Mouse (Mus musculus) cerebellum, postnatal 10 days (tissue): ENCODE data around the gene Fes.

Experiments used
- DNase-seq, 2 experiments: peaks; one replicate each; pipeline ENCODE4 v3.0.0; 2021; ENCODE audit warnings: mixed read lengths in 2 of 2

Fes gene

DNA sequence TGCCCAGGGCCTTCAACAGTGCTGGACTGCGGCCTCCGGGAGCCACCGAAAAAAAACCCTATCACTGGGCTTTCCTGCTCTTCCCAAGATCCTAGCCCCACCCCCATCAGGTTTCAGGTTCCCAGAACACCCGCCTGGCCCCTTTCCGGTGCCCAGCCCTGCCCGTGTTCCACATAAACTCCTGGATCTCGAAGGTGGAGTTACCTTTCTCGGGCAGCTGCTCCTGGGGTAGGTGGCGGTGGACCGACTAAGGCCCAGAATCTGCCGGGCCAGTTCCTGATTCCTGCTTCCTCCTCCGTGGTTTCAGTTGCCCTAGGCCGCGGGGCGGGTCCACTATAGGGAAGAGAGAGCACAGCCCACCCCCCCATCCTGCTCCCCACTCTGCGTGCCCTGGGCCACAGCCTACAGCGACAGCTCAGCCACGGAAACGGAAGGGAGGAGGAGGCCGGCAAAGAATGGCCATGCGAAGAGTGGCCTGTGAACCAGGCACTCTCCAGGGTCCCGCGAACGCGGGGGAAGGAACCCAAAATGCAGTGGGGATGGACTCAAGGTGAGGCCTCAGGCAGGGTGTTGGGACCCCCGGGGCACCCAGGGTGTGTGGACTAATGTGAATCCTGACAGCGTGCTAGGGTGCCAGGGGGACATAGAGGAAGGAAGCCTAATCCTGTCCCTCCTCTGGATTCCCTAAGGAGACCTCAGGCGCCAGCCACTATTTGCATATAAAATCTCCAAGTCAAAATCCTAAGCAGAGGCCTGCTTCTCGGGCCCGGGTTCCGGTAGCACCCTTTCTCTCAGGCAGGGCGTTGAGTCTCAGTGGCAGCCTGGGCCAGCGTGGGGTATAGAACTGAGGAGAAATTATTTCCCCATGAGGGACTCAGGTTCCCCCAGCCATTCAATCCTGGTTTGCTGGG, at the start of gene Fes:
TSS of gene Fes (minus strand) at position 314 of the 911 bp plus-strand sequence.
- DNase-seq = peak in 1 of 2 experiments; percentile 33

DNA sequence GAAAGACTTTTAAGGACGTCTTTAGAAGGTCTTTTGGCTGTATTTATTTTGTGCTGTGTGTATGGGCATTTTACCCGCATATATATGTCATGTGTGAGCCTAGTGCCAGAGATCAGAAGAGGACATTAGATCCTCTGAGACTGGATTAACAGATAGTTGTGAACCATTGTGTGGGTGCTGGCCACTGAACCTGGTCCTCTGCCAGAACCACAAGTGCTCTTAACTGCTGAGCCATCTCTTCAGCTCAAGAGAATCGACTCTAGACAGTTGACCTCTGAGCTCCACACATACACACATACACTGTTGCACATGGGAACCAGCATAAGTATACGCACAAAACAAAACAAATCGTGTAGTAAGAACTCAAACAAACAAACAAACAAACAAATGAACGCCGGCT, 48.8 kb upstream of the Fes start:
- no peak for DNase-seq

DNA sequence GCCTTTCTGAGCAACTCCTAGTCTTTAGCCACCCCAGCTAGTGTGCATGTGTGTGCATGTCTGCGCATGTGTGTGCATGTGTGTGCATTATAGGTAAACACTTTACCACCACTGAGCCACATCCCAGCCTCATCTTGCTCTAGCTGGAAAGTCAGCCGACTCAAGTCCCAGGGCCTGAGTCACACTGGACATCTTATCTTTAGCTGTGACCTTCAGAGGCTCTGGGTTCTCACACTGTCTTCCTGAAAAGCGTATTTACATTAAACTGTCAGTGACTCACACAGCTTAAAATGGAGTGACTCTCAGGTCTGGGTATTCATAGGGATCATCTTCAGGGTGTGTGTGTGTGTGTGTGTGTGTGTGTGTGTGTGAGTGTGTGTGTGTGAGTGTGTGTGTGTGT, 47.8 kb upstream of the Fes start:
- no peak for DNase-seq

DNA sequence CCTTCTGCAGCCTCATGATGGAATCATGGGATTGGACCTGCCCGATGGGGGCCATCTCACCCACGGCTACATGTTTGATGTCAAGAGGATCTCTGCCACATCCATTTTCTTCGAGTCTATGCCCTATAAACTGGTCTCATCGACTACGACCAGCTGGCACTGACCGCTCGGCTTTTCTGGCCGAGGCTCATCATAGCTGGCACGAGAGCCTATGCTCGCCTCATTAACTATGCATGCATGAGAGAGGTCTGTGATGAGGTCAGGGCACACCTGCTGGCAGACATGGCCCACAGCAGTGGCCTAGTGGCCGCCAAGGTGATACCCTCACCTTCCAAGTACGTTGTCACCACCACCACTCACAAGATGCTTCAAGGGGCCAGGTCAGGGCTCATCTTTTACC, 41.9 kb upstream of the Fes start:
- peak; percentile 79 to 82 for DNase-seq

DNA sequence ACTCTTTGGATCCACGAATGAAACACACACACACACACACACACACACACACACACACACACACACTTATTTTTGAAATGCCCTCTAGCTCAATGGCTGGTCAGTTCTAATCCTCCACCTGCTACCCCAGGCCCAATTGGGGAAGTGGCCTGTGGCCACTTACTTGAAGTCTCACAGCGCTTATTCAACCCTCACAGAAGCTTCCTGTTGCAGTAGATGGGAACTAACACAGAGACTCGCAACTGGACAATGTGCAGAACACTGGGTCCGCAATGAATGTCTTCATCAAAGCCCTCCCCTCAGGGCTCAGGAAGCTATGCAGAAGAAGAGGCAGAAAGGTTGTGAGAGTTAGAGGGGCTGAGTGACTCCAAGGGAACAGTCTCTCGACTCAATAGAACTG, 40.0 kb upstream of the Fes start:
- no peak for DNase-seq

DNA sequence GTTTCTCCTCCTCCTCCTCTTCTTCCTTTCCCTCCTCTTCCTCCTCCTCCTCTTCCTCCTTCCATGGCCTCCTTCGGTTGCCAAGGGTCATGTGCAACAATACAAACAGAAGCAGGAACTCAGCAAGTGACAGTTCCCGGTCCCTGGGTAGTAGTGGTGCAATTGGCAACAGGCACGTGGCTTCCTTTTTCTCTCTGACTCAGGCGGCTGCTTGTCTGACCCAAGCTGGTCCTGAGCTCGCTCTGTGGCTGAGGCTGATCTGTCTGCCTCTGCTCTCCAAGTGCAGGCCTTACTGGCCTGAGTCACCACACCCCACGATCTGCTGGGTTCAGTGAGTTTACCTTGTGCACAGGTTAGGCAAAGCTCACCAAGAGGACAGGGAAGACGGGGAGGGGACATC, 38.6 kb upstream of the Fes start:
- no peak for DNase-seq

DNA sequence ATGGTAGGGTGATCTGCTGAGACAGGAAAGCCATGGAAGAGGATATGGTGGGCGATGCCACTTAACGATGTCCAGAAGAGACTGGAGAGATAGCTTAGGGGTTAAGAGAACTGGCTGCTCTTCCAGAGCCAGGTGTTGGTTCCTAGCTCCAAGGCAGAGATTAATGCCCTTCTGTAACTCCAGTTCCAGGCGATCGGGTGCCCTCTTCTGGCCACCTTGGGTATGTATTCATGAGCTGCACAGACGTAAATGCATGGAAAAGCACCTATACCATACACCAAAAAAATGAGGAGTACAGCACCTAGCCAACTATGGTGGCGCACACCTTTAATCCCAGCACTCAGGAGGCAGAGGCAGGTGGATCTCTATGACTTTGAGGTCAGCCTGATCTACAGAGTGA, 37.0 kb upstream of the Fes start:
- DNase-seq = no peak

DNA sequence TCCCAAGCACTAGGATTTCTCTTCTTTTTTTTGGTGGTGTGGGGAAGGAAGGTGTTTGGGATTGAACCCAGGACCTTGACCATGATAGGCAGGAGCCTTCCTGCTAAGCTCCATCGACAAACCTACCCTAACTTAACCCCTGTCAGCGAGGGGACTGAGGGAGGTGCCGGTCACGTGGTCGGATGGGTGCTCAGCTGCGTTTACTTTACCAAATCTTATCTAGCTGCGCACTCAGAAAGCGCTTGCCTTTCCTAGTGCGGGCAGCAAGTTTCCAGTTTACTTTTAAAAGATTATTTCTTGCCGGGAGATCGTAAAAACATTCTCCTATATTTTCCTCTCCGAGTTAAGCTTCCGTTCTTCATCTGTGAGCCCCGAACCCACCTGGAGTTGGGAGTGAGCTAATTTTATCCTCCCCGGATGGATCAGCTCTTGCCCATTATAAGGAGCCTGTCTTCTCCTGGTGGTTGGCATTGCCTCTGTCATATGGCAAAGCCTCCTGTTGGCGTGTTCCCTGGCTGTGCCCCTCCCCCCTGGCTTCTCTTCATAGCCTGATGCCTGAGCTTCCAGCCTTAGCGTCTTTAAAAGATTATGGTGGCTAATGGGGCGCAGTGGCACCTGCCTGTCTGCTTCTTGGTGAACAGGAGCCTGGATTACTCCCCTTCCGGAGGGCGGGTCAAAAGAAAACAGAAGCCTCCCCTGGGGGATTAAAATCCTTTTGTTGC, 35.2 kb upstream of the Fes start:
- DNase-seq = peak; percentile 90 to 93

DNA sequence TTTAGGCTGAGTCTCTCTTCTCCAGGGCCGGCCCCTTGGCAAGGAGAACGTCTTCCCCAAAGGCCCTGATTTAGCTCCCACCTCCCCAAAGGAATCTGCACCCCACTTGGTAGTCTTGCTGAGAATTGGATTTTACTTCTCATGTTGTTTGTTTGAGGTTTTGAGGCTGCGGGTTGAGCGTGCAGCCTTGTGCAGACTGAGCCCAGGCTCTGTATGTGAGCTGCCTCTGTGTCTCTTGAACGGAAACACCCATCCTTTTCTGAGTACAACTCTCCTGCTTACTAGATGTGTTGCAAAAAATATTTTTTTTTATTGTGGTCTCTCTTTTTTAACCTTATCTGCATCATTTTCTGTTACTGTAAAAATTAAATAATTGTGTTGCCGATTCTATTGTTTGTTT, 33.8 kb upstream of the Fes start:
- DNase-seq = no peak

DNA sequence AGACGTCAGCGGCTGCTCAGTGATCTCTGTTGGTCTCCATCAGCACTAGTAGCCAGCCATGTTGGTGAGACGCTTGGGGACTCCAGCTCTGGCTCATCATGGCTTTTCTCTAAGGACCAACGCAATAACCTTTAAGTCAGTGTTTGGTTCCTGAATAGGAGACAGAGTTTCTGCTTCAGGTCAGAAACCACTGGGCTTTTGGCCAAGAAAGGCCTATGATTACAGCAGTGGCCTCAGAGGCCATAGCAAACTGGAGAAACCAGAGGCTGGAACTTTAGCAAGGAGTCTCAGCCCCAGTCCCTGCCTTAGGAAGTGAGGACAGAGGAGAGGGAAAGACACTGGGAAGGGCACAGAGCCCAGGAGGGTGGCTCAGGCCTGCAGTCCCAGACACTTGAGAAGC, 32.8 kb upstream of the Fes start:
- DNase-seq = no peak

DNA sequence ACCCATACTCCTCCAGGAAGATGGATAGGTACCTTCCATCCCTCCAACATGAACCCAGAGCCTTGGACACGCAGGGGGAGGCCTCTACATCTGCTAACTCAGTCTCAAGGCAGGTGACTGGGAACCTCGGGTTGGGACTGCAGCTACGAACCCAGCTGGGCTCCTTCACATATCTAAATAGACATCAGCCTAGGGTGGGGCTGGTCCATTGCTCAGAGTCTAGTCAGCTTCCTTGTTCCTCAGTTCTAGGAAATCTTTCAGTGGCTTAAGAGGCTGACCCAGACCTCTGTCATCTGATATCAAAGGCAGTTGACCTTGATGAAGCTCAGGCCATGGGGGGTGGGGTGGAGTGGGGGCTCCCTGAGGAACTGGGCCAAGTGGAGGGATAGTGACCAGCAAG, 31.5 kb upstream of the Fes start:
- no peak for DNase-seq

DNA sequence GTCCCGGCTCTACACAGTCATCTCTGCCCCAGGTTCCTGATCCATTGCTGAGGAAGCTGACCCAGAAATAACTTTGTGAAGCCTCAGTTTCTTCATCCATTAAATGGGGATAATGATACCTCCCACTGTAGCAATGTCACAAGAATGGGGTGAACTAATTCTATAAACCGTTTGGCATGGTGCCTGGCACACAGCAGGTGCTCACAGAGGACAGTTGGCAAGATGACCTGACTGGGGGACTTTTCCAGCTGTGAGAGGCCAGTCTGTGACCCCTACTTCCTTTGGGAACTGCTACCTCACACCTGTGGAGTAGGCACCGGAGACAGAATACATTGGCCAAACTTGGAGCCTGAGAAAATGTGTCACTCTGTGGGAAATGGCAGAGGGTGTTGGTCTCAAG, 30.3 kb upstream of the Fes start:
- no peak for DNase-seq

DNA sequence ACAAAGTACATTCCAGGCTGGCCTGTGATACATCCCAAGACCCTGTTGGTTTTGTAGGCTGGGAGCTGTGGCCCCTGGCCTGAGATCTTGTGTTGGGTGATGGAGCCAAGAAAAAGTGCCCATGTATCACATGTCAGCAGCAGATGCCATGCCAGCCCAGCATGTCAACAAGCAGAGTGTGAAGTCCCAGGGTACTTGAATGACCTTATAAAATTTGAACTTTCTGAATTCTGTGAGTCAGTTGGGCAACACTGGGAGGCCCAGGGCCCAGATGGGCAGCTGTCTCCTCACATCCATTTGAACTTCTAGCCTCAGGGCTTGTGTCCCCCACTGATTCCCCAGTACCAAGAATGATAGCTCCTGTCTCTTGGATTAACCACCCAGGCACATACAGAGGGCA, 29.9 kb upstream of the Fes start:
- no peak for DNase-seq

DNA sequence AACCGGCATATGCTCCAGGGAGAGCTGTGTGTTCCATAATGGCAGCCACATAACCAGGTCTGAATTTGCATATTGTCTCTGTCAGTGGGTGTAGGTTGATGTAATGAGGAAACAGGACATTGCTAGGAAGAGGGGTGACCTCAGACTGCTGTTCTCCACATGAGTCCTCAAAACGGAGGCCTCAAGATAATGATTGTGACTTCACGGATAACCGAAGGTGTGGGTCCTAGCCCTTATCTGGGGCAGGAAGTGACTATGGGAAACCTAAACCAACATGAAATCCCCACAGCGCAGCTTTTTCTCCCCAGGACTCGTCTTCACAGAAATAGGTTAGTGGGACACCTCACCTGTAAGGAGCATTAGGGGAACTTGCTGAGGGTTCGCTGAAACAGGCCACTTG, 29.2 kb upstream of the Fes start:
- DNase-seq = no peak

DNA sequence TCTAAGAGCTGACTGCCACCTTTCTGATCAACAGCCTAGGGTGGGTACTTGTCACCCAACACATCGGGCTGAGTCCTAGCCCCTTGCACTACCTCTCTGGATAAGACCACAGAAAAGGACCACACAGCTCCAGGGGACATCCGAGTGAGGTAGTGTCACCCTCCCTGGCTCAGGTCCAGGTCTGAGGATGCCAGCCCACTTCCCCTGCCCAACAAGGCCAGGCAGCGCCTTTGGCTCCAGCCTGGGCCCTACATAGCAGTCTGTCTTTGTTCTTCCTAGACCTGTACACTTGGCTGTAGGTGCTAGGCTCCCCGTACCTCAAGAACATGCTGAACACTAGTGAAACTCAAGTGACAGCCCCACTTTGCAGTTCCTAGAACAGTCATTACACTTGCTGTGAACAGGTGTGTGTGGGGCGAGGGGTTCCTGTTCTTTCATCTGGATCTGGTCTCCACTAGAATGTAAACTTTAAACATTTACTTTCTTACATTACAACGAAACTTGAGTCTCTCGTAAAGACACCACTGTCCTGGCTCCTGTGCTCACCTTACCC, 26.6 kb upstream of the Fes start:
- no peak for DNase-seq

DNA sequence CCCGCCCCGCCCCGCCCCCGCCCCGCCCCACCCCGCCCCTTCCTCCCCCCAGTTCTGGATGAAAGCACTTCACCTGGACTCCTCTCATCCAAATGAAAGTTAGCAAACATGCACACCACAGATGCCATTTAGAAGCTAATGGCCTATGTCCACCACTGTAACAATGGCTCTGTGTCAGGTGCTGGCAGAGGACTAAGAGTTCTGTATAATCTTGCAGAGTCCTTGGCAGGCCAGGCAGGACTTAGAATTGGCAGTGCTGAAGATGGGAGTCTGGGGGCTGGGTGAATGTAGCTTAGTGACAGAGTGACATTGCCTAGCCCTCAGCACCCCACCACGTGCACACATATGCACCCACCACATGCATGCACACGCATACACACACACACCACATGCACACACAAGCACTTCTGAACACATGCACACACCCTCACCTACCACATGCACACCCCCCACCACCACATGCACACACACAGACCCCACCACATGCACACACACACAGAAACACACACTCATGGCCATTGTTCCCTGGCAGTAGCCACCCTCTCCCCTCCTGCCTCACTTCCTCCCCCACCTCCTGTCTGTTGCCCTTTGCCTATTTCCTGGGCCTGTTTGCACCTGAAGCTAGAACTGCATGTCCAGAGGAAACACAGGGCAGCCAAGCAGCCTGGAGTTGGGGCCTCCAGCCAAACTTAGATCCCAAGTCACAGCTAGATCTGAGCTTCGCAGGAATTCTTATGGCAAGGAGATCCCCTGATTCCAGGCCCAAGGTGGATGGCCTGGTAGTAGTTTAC, 26.0 kb upstream of the Fes start:
- peak in 1 of 2 experiments; percentile 49 for DNase-seq

DNA sequence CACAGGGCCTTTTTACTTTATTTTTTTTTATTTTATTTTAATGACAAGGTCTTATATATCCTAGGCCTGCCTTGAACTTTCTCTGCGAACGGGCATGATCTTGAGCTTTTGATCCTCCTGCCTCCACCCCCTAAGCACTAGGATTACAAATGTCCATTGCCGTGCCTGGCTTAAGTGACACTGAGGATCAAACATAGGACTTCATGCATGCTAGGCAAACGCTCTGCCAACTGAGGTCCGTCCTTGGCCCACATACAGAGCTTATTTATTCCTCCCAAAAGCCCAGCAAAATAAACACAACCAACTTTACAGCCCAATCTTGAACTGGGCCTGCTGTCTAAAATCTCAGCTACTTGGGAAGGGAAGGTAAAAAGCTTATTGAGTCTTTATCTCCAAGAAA, 25.0 kb upstream of the Fes start:
- DNase-seq = no peak

DNA sequence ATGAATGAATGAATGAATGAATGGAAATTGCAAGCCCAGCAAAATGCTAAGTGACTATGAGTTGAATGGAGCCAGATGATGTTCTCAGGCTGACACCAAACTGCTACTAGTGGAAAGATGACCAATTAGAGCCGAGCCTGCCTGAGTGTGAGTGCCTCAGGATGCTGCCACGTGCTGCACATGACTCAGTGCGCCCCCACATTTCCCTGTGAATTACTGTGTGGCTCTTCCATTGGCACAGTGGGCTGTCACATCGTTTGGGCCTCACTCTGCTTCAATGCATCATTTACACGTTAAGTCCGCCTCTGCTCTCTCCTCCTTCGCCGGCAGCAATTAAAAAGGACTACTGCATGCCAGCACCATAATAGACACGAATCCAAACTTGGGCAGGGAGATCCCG, 24.5 kb upstream of the Fes start:
- no peak for DNase-seq

DNA sequence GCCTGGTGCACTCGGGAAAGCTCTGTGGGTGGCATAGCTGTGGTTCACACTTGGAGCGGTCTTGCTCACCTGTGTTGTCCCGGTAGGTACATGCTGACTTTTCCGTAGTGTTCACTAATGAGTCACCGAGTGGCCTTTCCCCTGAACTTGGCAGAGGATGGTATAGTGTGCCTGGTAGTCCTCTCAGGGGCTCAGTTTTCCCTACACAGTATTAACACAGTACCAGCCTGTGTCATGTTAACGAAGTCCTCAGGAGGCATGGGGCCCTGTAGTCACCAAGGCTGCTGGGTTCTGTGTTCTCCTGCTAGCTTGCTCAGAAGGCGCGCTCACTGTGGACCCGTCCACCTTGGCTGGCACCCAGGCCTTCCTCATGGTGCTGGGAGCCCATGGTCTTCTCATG, 22.6 kb upstream of the Fes start:
- no peak for DNase-seq

DNA sequence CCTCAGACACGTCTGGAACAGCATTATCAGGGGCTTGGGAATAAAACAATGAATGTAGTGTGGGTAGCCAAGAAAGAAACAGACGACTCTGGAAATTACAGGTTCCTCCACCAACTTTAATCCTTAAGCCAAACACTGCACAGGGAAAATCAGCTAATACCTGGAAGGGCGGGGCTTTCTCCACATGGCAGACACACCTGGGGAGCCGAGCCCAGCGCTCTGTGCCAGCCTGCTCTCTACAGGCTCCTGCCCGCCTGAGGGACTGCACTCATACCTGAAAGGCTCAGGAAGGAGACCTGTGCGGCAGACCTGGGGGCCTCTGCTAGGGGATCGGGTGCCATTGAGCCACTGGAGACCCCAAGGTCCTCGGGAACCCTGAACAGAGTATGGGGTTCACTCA, 20.0 kb upstream of the Fes start:
- no peak for DNase-seq

DNA sequence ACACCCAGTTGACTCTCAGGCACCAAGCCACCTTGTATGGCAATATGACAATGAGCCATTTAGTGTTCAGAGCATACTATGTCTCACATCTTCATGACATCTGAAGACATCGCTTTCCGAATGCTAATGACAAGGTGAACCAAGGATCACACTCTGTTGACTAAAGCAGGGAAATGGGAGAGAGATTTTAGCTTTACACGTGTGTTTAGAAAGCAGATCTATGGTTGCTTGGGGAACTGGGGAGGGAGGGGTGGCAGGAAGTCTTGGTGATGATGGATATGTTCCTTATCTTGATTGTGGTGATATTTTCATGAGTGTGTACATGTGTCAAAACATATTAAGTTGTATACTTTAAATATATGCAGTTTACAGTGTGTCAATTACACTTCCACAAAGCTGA, 18.4 kb upstream of the Fes start:
- DNase-seq = no peak

DNA sequence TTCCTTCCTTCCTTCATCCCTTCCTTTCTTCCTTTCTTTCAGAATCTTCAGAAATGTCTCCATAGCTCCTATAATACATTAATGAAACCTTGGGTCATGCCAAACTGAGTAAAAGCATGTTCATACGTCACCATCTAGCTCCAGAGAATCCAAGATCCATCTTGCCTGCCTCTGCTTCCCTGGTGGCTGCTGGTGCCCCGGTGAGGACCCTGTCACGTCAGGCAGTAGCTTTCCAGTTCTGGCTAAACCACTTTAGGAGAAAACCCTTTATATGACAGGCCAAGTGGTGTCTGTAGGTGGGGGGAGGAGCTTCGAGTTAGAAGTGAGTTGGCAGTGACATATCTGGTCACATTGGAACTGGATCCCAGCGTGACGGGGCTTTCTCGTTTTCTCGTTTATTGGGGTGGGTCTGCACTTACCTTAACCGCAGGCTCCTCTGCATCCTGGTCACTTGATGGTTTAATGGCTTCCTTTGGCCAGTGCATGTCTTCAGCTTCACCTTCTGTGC, 17.5 kb upstream of the Fes start, which contains the start of gene Furin:
TSS of gene Furin (minus strand) at position 249 of the 508 bp plus-strand sequence.
- DNase-seq = no peak
